Mouse (Mus musculus) liver, postnatal 0 days (tissue): ENCODE results near the gene Vmp1. TPM values are rescaled to one million over a fixed set of nuclear protein-coding genes. Genes with fewer than 3 reads are reported as not detected.

Experiments used
- ATAC-seq: fragments of 200-750 bp; cut with Nextera tagmentation; 2 replicates; pipeline ENCODE4 v1.8.0; 2017; ENCODE audit warnings: mild to moderate bottlenecking, moderate library complexity
- DNase-seq: peaks from one replicate; pipeline ENCODE4 v3.0.0-alpha.2; 2016
- H3K27ac ChIP-seq: fragments of 300-500 bp; sonication (generic); 2 replicates; pipeline ENCODE4 v1.5.1; 2014; ENCODE audit warnings: antibody characterized with exemption, moderate library complexity, mild to moderate bottlenecking, low read depth
- H3K27me3 ChIP-seq: fragments of 300-500 bp; sonication (generic); 2 replicates; pipeline ENCODE4 v1.6.1; 2014; ENCODE audit warnings: low read length, control low read depth, mixed read lengths; ENCODE audit not compliant: insufficient read depth
- H3K36me3 ChIP-seq: fragments of 300-500 bp; sonication (generic); replicated peaks from 2 replicates; pipeline ENCODE4 v1.6.1; 2014; ENCODE audit warnings: mild to moderate bottlenecking, control low read depth, low read length, moderate library complexity, mixed read lengths; ENCODE audit not compliant: insufficient read depth
- H3K4me1 ChIP-seq: fragments of 300-500 bp; sonication (generic); 2 replicates; pipeline ENCODE4 v1.6.1; 2014; ENCODE audit warnings: antibody characterized with exemption, mild to moderate bottlenecking, control low read depth; ENCODE audit not compliant: insufficient read depth
- H3K4me2 ChIP-seq: fragments of 300-500 bp; sonication (generic); 2 replicates; pipeline ENCODE4 v1.6.1; 2014; ENCODE audit warnings: low read depth, mild to moderate bottlenecking, low read length, moderate library complexity, mixed read lengths
- H3K4me3 ChIP-seq: fragments of 300-500 bp; sonication (generic); 2 replicates; pipeline ENCODE4 v1.5.1; 2014; ENCODE audit warnings: low read depth, low read length
- H3K9ac ChIP-seq: fragments of 300-500 bp; sonication (generic); replicated peaks from 2 replicates; pipeline ENCODE4 v1.6.1; 2014; ENCODE audit warnings: mild to moderate bottlenecking, moderate library complexity
- H3K9me3 ChIP-seq: fragments of 300-500 bp; sonication (generic); 2 replicates; pipeline ENCODE4 v1.6.1; 2016; ENCODE audit warnings: mild to moderate bottlenecking, control low read depth, low read length, mixed read lengths
- CTCF ChIP-seq: sonication (generic); IDR thresholded peaks from 2 replicates; pipeline ENCODE4 v1.5.1; 2016; ENCODE audit warnings: antibody characterized with exemption, low read depth
- EP300 ChIP-seq: IDR thresholded peaks from 2 replicates; pipeline ENCODE4 v1.6.1; 2016; ENCODE audit warnings: antibody characterized with exemption, low read depth, mild to moderate bottlenecking
- WGBS: fragments of 180-500 bp; shearing (Covaris S2); extraction: QIAGEN DNeasy Blood & Tissue Kit; methylation state at CpG from one replicate; pipeline ENCODE4 v1.1.7; 2014; ENCODE audit not compliant: insufficient replicate concordance; 5-methylcytosine and 5-hydroxymethylcytosine counted together
- polyA plus RNA-seq: library from polyadenylated mRNA; unstranded; fragments of >200 nt; fragmentation: Nextera tagmentation; extraction: Ambion mirVana; gene quantifications from 2 replicates; pipeline ENCODE4 v1.2.1, GENCODE M21; 2015

Gene Vmp1
- polyA plus RNA-seq, 1 experiment from 2014 or later: 125 TPM

- no peaks in the 10 kb centered on the region for H3K27me3 ChIP-seq
- DNase-seq (no peak), ATAC-seq (no peak)
- WGBS: 56% methylated on average over 4 of the region's 4 CpGs
- 0 out of 2 replicates have a peak, but pooled peaks have one; percentile 33 for TF ChIP-seq EP300
- no peak for TF ChIP-seq CTCF
- H3K4me2 ChIP-seq: peak overlapping the region; percentile 32
- H3K4me1 ChIP-seq: peaks cover 5% of the 10 kb centered on the region; the same call in 1 of the 2 replicates
- peak overlapping the region; percentile 66; the same call in 1 of the 2 replicates for H3K27ac ChIP-seq
- no peaks in the 10 kb centered on the region for H3K9me3 ChIP-seq
- no peak overlapping the region for H3K4me3 ChIP-seq
- no peak overlapping the region for H3K9ac ChIP-seq
- peaks cover 24% of the 10 kb centered on the region for H3K36me3 ChIP-seq
Observed at GRCm38 (mm10) chr11:86656849-86657567, 26.6 kb downstream of the Vmp1 start.

GRCm38 (mm10) chr11:86655671-86656070 is 28.0 kb downstream of the Vmp1 start:
- Histone ChIP-seq H3K9ac (no peak overlapping the region), H3K4me1 (peaks cover 5% of the 10 kb centered on the region; the same call in 1 of the 2 replicates), H3K27me3 (no peaks in the 10 kb centered on the region), H3K36me3 (peaks cover 15% of the 10 kb centered on the region), H3K9me3 (no peaks in the 10 kb centered on the region), H3K27ac (no peak overlapping the region), H3K4me3 (no peak overlapping the region), H3K4me2 (no peak overlapping the region)
- no peak for DNase-seq
- 35% methylated on average over 1 of the region's 1 CpGs for WGBS
- TF ChIP-seq CTCF (peak; percentile 63), EP300 (no peak)
- ATAC-seq: peak; percentile 31; the same call in 1 of the 2 replicates

- TF ChIP-seq CTCF (no peak), EP300 (no peak)
- no peaks in the 10 kb centered on the region for H3K27me3 ChIP-seq
- H3K4me1 ChIP-seq: peaks cover 5% of the 10 kb centered on the region; the same call in 1 of the 2 replicates
- H3K27ac ChIP-seq: no peak overlapping the region
- H3K4me2 ChIP-seq: no peak overlapping the region
- peaks cover 11% of the 10 kb centered on the region for H3K36me3 ChIP-seq
- WGBS: 79% methylated on average over 4 of the region's 4 CpGs
- H3K9me3 ChIP-seq: no peaks in the 10 kb centered on the region
- no peak overlapping the region for H3K4me3 ChIP-seq
- ATAC-seq (no peak), DNase-seq (no peak)
- H3K9ac ChIP-seq: no peak overlapping the region
Observed at GRCm38 (mm10) chr11:86654096-86654495, 29.5 kb downstream of the Vmp1 start.

GRCm38 (mm10) chr11:86653446-86653845 is 30.2 kb downstream of the Vmp1 start:
- Histone ChIP-seq H3K27me3 (no peaks in the 10 kb centered on the region), H3K4me2 (no peak overlapping the region), H3K27ac (no peak overlapping the region), H3K36me3 (peaks cover 6% of the 10 kb centered on the region), H3K4me3 (no peak overlapping the region), H3K4me1 (peaks cover 5% of the 10 kb centered on the region; the same call in 1 of the 2 replicates), H3K9ac (no peak overlapping the region), H3K9me3 (no peaks in the 10 kb centered on the region)
- 35% methylated on average over 3 of the region's 3 CpGs for WGBS
- ATAC-seq: peak; percentile 76
- DNase-seq: peak; percentile 52
- TF ChIP-seq EP300: peak; percentile 14; the same call in 1 of the 2 replicates
- TF ChIP-seq CTCF: peak; percentile 90

- no peaks in the 10 kb centered on the region for H3K27me3 ChIP-seq
- WGBS: 65% methylated on average over 4 of the region's 4 CpGs
- TF ChIP-seq CTCF (no peak), EP300 (no peak)
- H3K4me3 ChIP-seq: no peak overlapping the region
- ATAC-seq (no peak), DNase-seq (no peak)
- peaks cover 5% of the 10 kb centered on the region; the same call in 1 of the 2 replicates for H3K4me1 ChIP-seq
- H3K9me3 ChIP-seq: no peaks in the 10 kb centered on the region
- H3K27ac ChIP-seq: no peak overlapping the region
- H3K9ac ChIP-seq: no peak overlapping the region
- no peak overlapping the region for H3K4me2 ChIP-seq
- H3K36me3 ChIP-seq: peaks cover 5% of the 10 kb centered on the region
Observed at GRCm38 (mm10) chr11:86652578-86652979, 31.1 kb downstream of the Vmp1 start.

- Histone ChIP-seq H3K9me3 (no peaks in the 10 kb centered on the region), H3K36me3 (peaks cover 8% of the 10 kb centered on the region), H3K4me1 (no peaks in the 10 kb centered on the region), H3K9ac (no peak overlapping the region), H3K27me3 (no peaks in the 10 kb centered on the region), H3K4me2 (no peak overlapping the region), H3K27ac (no peak overlapping the region), H3K4me3 (no peak overlapping the region)
- WGBS: 93% methylated on average over 6 of the region's 6 CpGs
- DNase-seq: no peak
- TF ChIP-seq EP300 (no peak), CTCF (no peak)
- ATAC-seq: no peak
Observed at GRCm38 (mm10) chr11:86650676-86651075, 33.0 kb downstream of the Vmp1 start.
